Mouse (Mus musculus) embryonic facial prominence, embryonic 14.5 days (tissue): Measurements from ENCODE around the gene Elp5. TPM values are rescaled to one million over a fixed set of nuclear protein-coding genes. Genes with fewer than 3 reads are reported as not detected.

ENCODE experiments used
- ATAC-seq: fragments of 200-750 bp; cut with Nextera tagmentation; 2 replicates; pipeline ENCODE4 v1.8.0; 2017; ENCODE audit warnings: low read depth, moderate number of reproducible peaks, moderate TSS enrichment
- DNase-seq: peaks from one replicate; pipeline ENCODE4 v3.0.0-alpha.2; 2015; ENCODE audit warnings: low spot score
- H3K27ac ChIP-seq: fragments of 300-500 bp; sonication (generic); replicated peaks from 2 replicates; pipeline ENCODE4 v1.5.1; 2014; ENCODE audit warnings: low read depth, mild to moderate bottlenecking, low read length, moderate library complexity
- H3K27me3 ChIP-seq: fragments of 300-500 bp; sonication (generic); replicated peaks from 2 replicates; pipeline ENCODE4 v1.6.1; 2014; ENCODE audit warnings: low read length; ENCODE audit not compliant: control insufficient read depth, insufficient read depth
- H3K36me3 ChIP-seq: fragments of 300-500 bp; sonication (generic); 2 replicates; pipeline ENCODE4 v1.6.1; 2014; ENCODE audit warnings: low read length, mixed read lengths; ENCODE audit not compliant: control insufficient read depth, insufficient read depth
- H3K4me1 ChIP-seq: fragments of 300-500 bp; sonication (generic); 2 replicates; pipeline ENCODE4 v1.6.1; 2014; ENCODE audit warnings: antibody characterized with exemption, low read length; ENCODE audit not compliant: control insufficient read depth, insufficient read depth
- H3K4me2 ChIP-seq: fragments of 300-500 bp; sonication (generic); 2 replicates; pipeline ENCODE4 v1.6.1; 2014; ENCODE audit warnings: low read depth, mild to moderate bottlenecking, low read length, moderate library complexity, mixed read lengths
- H3K4me3 ChIP-seq: fragments of 300-500 bp; sonication (generic); 2 replicates; pipeline ENCODE4 v1.5.1; 2014; ENCODE audit warnings: low read depth, mild to moderate bottlenecking, low read length
- H3K9ac ChIP-seq: fragments of 300-500 bp; sonication (generic); 2 replicates; pipeline ENCODE4 v1.6.1; 2014; ENCODE audit warnings: low read depth, mild to moderate bottlenecking, low read length, moderate library complexity, mixed read lengths
- H3K9me3 ChIP-seq: fragments of 300-500 bp; sonication (generic); 2 replicates; pipeline ENCODE4 v1.6.1; 2016; ENCODE audit warnings: low read length; ENCODE audit not compliant: control insufficient read depth
- WGBS: fragments of 180-500 bp; shearing (Covaris S2); extraction: QIAGEN DNeasy Blood & Tissue Kit; methylation state at CpG from one replicate; pipeline ENCODE4 v1.1.7; 2014; 5-methylcytosine and 5-hydroxymethylcytosine counted together
- polyA plus RNA-seq: library from polyadenylated mRNA; unstranded; fragments of >200 nt; fragmentation: Nextera tagmentation; extraction: Ambion mirVana; gene quantifications from 2 replicates; pipeline ENCODE4 v1.2.1, GENCODE M21; 2014

Gene Elp5
- polyA plus RNA-seq, 1 experiment from 2014 or later = 109 TPM

- DNase-seq (no peak), ATAC-seq (peak; percentile 1; the same call in 1 of the 2 replicates)
- Histone ChIP-seq H3K36me3 (peaks cover 56% of the 10 kb centered on the region), H3K4me3 (peak overlapping the region; percentile 70), H3K9ac (peak overlapping the region; percentile 85), H3K4me1 (peaks cover 11% of the 10 kb centered on the region), H3K27me3 (no peaks in the 10 kb centered on the region), H3K9me3 (no peaks in the 10 kb centered on the region), H3K27ac (peak overlapping the region; percentile 92), H3K4me2 (peak overlapping the region; percentile 85)
- 0% methylated on average over 13 of the region's 15 CpGs for WGBS
Measured at GRCm38 (mm10) chr11:69991711-69992110, 9.4 kb upstream of the Elp5 start.

GRCm38 (mm10) chr11:69990850-69991691 is 8.8 kb upstream of the Elp5 start, which contains the start of gene Gabarap:
Gene Gabarap (plus strand): TSS chr11:69991143.
- H3K9ac ChIP-seq = peak within 1 kb of the TSS; percentile 85
- H3K4me2 ChIP-seq = peak within 1 kb of the TSS; percentile 85
- ATAC-seq = peak; percentile 64
- peak within 1 kb of the TSS; percentile 92 for H3K27ac ChIP-seq
- peaks cover 11% of the 10 kb centered on the region for H3K4me1 ChIP-seq
- peak; percentile 99 for DNase-seq
- under 1% methylated on average over 38 of the region's 40 CpGs for WGBS
- H3K9me3 ChIP-seq = no peaks in the 10 kb centered on the region
- peaks cover 62% of the 10 kb centered on the region for H3K36me3 ChIP-seq
- peak within 1 kb of the TSS; percentile 70 for H3K4me3 ChIP-seq
- no peaks in the 10 kb centered on the region for H3K27me3 ChIP-seq

- no peaks in the 10 kb centered on the region for H3K9me3 ChIP-seq
- no peak overlapping the region for H3K4me3 ChIP-seq
- 88% methylated on average over 8 of the region's 8 CpGs for WGBS
- H3K36me3 ChIP-seq = peaks cover 71% of the 10 kb centered on the region
- peak overlapping the region; percentile 92 for H3K27ac ChIP-seq
- no peak overlapping the region for H3K9ac ChIP-seq
- no peaks in the 10 kb centered on the region for H3K27me3 ChIP-seq
- H3K4me1 ChIP-seq = peaks cover 11% of the 10 kb centered on the region
- ATAC-seq (no peak), DNase-seq (no peak)
- H3K4me2 ChIP-seq = no peak overlapping the region
Measured at GRCm38 (mm10) chr11:69989949-69990348, 7.6 kb upstream of the Elp5 start.

- Histone ChIP-seq H3K4me3 (no peak overlapping the region), H3K36me3 (peaks cover 55% of the 10 kb centered on the region), H3K27me3 (no peaks in the 10 kb centered on the region), H3K4me2 (no peak overlapping the region), H3K4me1 (peaks cover 15% of the 10 kb centered on the region), H3K9me3 (no peaks in the 10 kb centered on the region), H3K9ac (no peak overlapping the region), H3K27ac (no peak overlapping the region)
- ATAC-seq (no peak), DNase-seq (no peak)
- 89% methylated on average over 8 of the region's 8 CpGs for WGBS
Measured at GRCm38 (mm10) chr11:69984431-69984830, 2.1 kb upstream of the Elp5 start.

- no peak for DNase-seq
- H3K9ac ChIP-seq = peak overlapping the region; percentile 98
Measured at GRCm38 (mm10) chr11:69983377-69983776, 1.1 kb upstream of the Elp5 start.

GRCm38 (mm10) chr11:69982877-69983276 is 560 bp upstream of the Elp5 start:
- peak overlapping the region; percentile 96 for H3K4me2 ChIP-seq
- ATAC-seq = no peak; the same call in 1 of the 2 replicates
- H3K9ac ChIP-seq = peak overlapping the region; percentile 98
- H3K27me3 ChIP-seq = no peaks in the 10 kb centered on the region
- WGBS = 25% methylated on average over 5 of the region's 5 CpGs
- no peaks in the 10 kb centered on the region for H3K9me3 ChIP-seq
- peaks cover 17% of the 10 kb centered on the region for H3K4me1 ChIP-seq
- H3K36me3 ChIP-seq = peaks cover 50% of the 10 kb centered on the region
- DNase-seq = peak; percentile 34
- peak overlapping the region; percentile 18; the same call in 1 of the 2 replicates for H3K27ac ChIP-seq
- H3K4me3 ChIP-seq = peak overlapping the region; percentile 99

More at GRCm38 (mm10) chr11:69983377-69983776, 1.1 kb upstream of the Elp5 start:
- Histone ChIP-seq H3K27ac (no peak overlapping the region), H3K27me3 (no peaks in the 10 kb centered on the region), H3K36me3 (peaks cover 50% of the 10 kb centered on the region), H3K4me3 (peak overlapping the region; percentile 99), H3K4me2 (peak overlapping the region; percentile 96), H3K9me3 (no peaks in the 10 kb centered on the region), H3K4me1 (peaks cover 17% of the 10 kb centered on the region)
- ATAC-seq = no peak
- WGBS = 91% methylated on average over 3 of the region's 4 CpGs

GRCm38 (mm10) chr11:69981141-69981762 is 1.1 kb downstream of the Elp5 start, which contains the start of gene Ctdnep1:
Gene Ctdnep1 (plus strand): TSS chr11:69981156.
- Histone ChIP-seq H3K9ac (peak within 1 kb of the TSS; percentile 98), H3K27ac (peak within 1 kb of the TSS; percentile 99), H3K27me3 (no peaks in the 10 kb centered on the region), H3K4me2 (peak within 1 kb of the TSS; percentile 96), H3K36me3 (peaks cover 49% of the 10 kb centered on the region), H3K4me1 (peaks cover 17% of the 10 kb centered on the region), H3K4me3 (peak within 1 kb of the TSS; percentile 99), H3K9me3 (no peaks in the 10 kb centered on the region)
- 1% methylated on average over 31 of the region's 43 CpGs for WGBS
- DNase-seq (no peak), ATAC-seq (no peak)

- Histone ChIP-seq H3K9ac (peak overlapping the region; percentile 98), H3K4me3 (peak overlapping the region; percentile 99), H3K27ac (peak overlapping the region; percentile 99), H3K27me3 (no peaks in the 10 kb centered on the region), H3K4me1 (peaks cover 17% of the 10 kb centered on the region), H3K36me3 (peaks cover 50% of the 10 kb centered on the region), H3K4me2 (peak overlapping the region; percentile 60), H3K9me3 (no peaks in the 10 kb centered on the region)
- DNase-seq = peak; percentile 99
- WGBS = 0% methylated on average over 30 of the region's 60 CpGs
- peak; percentile 95 for ATAC-seq
Measured at GRCm38 (mm10) chr11:69980196-69981140, 1.8 kb downstream of the Elp5 start.
